Mouse (Mus musculus) thymus, postnatal 10 days (tissue): ENCODE data around the gene Srp9.
"Not testable (repeated sequence)": the region's sequence is repeated elsewhere in the genome, so short reads cannot be mapped to it uniquely, and the experiment has no call there.

ENCODE experiments used
- DNase-seq, 2 experiments: peaks; one replicate each; pipeline ENCODE4 v3.0.0; 2021; ENCODE audit warnings: low spot score in 2 of 2

Srp9 gene

DNA sequence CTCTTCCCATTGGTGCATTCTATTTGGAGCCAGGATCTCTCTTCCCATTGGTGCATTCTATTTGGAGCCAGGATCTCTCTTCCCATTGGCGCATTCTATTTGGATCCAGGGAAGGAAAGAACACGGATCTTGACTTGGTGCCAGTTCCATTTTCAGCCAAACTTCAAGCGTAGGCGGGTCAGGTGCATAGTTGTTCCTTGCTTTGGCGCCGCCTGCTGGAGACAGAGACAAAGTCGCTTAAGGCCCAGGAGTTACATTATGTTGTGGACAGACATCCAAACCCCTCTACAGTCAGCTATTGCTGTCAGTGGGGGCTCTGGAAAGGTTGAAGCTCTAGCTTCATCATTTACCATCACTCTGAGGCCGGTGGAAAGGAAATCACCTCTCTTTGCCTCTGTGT is 18.8 kb downstream of the Srp9 start:
- DNase-seq = peak in 1 of 2 experiments; percentile 51

DNA sequence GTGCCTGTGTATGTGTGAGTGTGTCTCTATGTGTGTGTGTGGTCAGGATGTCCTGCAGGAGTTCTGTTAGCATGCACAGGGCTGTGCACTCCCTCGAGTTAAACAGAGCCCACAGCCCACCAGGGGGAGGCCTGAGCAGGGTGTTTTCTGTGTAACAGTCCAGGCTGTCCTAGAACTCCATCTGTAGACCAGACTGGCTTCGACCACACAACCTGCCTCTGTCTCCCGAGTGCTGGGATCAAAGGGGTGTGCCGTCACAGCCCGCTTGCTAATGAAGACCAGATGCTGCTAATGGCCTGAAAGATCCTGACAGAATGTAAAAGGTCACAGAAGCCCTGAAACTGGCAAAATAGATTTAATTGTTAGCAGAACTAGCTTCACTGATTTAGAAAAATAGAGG is 21.0 kb downstream of the Srp9 start:
- DNase-seq = no peak

- DNase-seq = no peak
Observed at GRCm38 (mm10) chr1:182148864-182149514, 24.5 kb downstream of the Srp9 start.

DNA sequence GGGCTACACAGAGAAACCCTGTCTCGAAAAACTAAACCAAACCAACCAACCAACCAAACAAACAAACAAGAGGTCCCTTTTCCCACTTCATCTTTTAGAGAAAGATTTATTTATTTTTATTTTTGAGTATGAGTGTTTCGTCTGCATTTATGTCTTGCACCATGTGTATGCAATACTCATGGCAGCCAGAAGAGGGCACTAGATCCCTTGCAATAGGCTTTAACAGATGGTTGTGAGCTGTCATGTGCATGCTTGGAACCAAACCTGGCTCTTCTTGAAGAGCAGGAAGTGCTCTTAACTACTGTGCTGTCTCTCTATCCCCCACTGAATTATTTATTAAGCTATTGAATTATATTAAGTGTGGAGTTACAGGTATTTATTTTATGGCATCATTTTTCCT is 25.4 kb downstream of the Srp9 start:
- peak in 1 of 2 experiments; percentile 39 for DNase-seq

DNA sequence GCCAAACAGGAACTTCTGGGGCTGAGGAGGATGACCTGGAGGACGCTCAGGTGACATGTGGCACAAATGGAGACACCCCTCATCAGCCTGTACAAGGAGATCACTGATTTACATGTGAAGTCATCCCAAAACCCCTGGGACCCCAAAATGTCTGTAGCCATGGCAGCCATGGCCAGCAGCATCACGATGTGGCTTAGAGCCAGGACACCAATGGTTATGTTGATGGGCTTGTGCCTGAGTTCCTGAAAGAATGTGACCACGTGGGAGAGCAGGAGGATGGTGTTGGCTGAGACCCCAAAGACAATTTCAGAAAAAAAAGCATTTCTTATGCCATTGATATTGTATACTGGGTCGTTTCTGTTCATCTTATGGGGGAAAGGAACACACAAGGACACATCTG is 33.2 kb downstream of the Srp9 start:
- DNase-seq = no peak

DNA sequence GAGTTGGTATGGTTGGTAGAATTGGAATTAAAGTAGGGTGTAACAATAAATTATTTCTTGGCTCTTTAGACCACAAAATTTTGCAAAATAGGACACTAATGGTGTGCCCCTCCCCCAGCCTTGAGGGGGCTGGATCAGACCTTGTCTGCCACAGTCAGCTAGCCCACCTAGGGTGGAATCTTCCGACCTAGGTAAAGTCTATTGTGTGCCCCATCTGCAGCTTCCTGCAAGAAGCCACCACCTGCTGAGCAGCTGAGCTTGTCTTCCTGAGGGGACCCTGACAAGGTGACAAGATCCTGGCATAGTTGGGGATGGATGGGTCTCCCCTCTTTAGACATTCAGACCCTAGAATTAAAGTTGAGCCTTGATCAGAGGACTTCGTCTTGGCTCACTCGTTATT is 35.0 kb downstream of the Srp9 start:
- no peak for DNase-seq

GRCm38 (mm10) chr1:182162951-182163350 is 38.4 kb downstream of the Srp9 start:
- no peak for DNase-seq

DNA sequence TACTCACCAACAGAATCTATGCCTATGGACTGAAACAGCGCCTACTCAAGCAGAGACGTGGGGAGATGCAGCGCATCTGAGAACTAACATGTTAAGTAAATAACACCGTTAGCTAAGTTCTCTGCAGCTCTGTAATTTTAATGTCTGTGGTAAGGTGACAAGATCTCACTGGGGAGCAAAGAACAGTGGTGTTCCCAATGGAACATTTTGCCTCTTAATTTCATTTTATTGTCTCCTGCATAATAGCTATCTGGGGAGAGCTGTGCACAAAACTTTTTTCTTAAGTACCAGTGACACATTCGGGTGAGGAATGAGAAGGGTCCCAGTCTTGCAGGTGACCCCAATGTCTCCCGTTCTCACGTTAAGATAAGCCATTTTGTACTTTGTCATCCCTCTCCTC is 39.8 kb downstream of the Srp9 start, which contains the start of gene Vmn1r1:
Gene Vmn1r1 (minus strand): TSS at position 101 of the 400 bp plus-strand sequence.
- no peak for DNase-seq

GRCm38 (mm10) chr1:182170206-182170605 is 45.7 kb downstream of the Srp9 start:
- DNase-seq = not testable (repeated sequence)

DNA sequence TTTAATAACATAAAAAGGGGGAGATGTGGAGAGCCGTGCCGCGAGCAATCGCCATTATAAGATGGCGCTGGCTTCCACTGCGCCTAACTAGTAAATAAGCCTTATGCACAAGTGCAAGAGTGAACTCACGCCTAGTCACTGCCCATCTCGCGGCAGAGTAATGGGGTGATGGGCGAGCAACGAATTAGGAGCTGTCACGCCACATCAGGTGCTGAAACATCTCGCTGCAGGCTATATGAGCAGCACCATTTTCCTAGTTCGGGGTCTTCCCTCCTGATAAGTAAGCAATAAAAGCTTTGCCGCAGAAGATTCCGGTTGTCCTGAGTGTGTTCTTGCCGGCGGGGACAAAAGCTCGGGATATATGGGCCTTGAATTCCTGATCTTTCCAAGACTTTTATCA is 52.4 kb downstream of the Srp9 start:
- not testable (repeated sequence) for DNase-seq

GRCm38 (mm10) chr1:182181456-182182305 is 57.1 kb downstream of the Srp9 start:
- DNase-seq = no peak
